Mouse (Mus musculus): Measurements from ENCODE around the gene Gm9376. TPM values are rescaled to one million over a fixed set of nuclear protein-coding genes. Genes with fewer than 3 reads are reported as not detected.

The Gm9376 gene
- polyA plus RNA-seq, 1 experiment from 2014 or later: not detected

- TF ChIP-seq CTCF (IDR thresholded peaks at IDR 0.05; ENCODE audit: low read depth) (no peak), EP300 (optimal IDR thresholded peaks at IDR 0.05) (no peak)
- no peaks in the 10 kb centered on the region for H3K9me3 ChIP-seq (ENCODE audit: control insufficient read depth, low read length)
- 67% methylated on average over 8 of the region's 8 CpGs for WGBS
- no peak overlapping the region for H3K9ac ChIP-seq (ENCODE audit: low read length)
- no peaks in the 10 kb centered on the region for H3K27me3 ChIP-seq (ENCODE audit: control insufficient read depth, insufficient read depth, low read length)
- no peak overlapping the region for H3K4me2 ChIP-seq (replicated peaks; ENCODE audit: low read depth)
- no peaks in the 10 kb centered on the region for H3K4me1 ChIP-seq (replicated peaks; ENCODE audit: control insufficient read depth, insufficient read depth)
- ATAC-seq (ENCODE audit: low FRiP score, low TSS enrichment) (no peak), DNase-seq (ENCODE audit: low spot score) (no peak)
- no peaks in the 10 kb centered on the region for H3K36me3 ChIP-seq (ENCODE audit: control insufficient read depth, insufficient read depth, low read length)
- no peak overlapping the region for H3K4me3 ChIP-seq (ENCODE audit: low read depth, low read length)
- peak overlapping the region; percentile 67 for H3K27ac ChIP-seq (replicated peaks)
Measured at GRCm38 (mm10) chr14:118307060-118307459, 40.3 kb downstream of the Gm9376 start.

- no peaks in the 10 kb centered on the region for H3K27me3 ChIP-seq (ENCODE audit: control insufficient read depth, insufficient read depth, low read length)
- no peak overlapping the region for H3K27ac ChIP-seq (replicated peaks)
- H3K9ac ChIP-seq (ENCODE audit: low read length): no peak overlapping the region
- ATAC-seq (ENCODE audit: low FRiP score, low TSS enrichment) (peak; percentile 65), DNase-seq (ENCODE audit: low spot score) (no peak)
- H3K4me2 ChIP-seq (replicated peaks; ENCODE audit: low read depth): no peak overlapping the region
- no peaks in the 10 kb centered on the region for H3K36me3 ChIP-seq (ENCODE audit: control insufficient read depth, insufficient read depth, low read length)
- H3K9me3 ChIP-seq (ENCODE audit: control insufficient read depth, low read length): no peaks in the 10 kb centered on the region
- no peak overlapping the region for H3K4me3 ChIP-seq (ENCODE audit: low read depth, low read length)
- H3K4me1 ChIP-seq (replicated peaks; ENCODE audit: control insufficient read depth, insufficient read depth): no peaks in the 10 kb centered on the region
- no peak for TF ChIP-seq CTCF (IDR thresholded peaks at IDR 0.05; ENCODE audit: low read depth)
- TF ChIP-seq EP300 (optimal IDR thresholded peaks at IDR 0.05): no peak
- 70% methylated on average over 8 of the region's 8 CpGs for WGBS
Measured at GRCm38 (mm10) chr14:118311703-118312102, 44.9 kb downstream of the Gm9376 start.

GRCm38 (mm10) chr14:118312664-118313063 lies 45.9 kb downstream of the Gm9376 start:
- ATAC-seq (ENCODE audit: low FRiP score, low TSS enrichment) (no peak), DNase-seq (ENCODE audit: low spot score) (no peak)
- H3K4me3 ChIP-seq (ENCODE audit: low read depth, low read length): no peak overlapping the region
- no peak overlapping the region for H3K4me2 ChIP-seq (replicated peaks; ENCODE audit: low read depth)
- no peaks in the 10 kb centered on the region for H3K9me3 ChIP-seq (ENCODE audit: control insufficient read depth, low read length)
- peak; percentile 27; the same call in 1 of the 2 replicates for TF ChIP-seq CTCF (IDR thresholded peaks at IDR 0.05; ENCODE audit: low read depth)
- TF ChIP-seq EP300 (optimal IDR thresholded peaks at IDR 0.05): no peak
- H3K27me3 ChIP-seq (ENCODE audit: control insufficient read depth, insufficient read depth, low read length): no peaks in the 10 kb centered on the region
- no peak overlapping the region for H3K27ac ChIP-seq (replicated peaks)
- WGBS: 93% methylated on average over 10 of the region's 10 CpGs
- H3K36me3 ChIP-seq (ENCODE audit: control insufficient read depth, insufficient read depth, low read length): no peaks in the 10 kb centered on the region
- H3K9ac ChIP-seq (ENCODE audit: low read length): no peak overlapping the region
- no peaks in the 10 kb centered on the region for H3K4me1 ChIP-seq (replicated peaks; ENCODE audit: control insufficient read depth, insufficient read depth)

- no peak overlapping the region for H3K4me3 ChIP-seq (ENCODE audit: low read depth, low read length)
- H3K36me3 ChIP-seq (ENCODE audit: control insufficient read depth, insufficient read depth, low read length): no peaks in the 10 kb centered on the region
- H3K27ac ChIP-seq (replicated peaks): no peak overlapping the region
- no peak overlapping the region for H3K9ac ChIP-seq (ENCODE audit: low read length)
- no peak for TF ChIP-seq CTCF (IDR thresholded peaks at IDR 0.05; ENCODE audit: low read depth)
- TF ChIP-seq EP300 (optimal IDR thresholded peaks at IDR 0.05): no peak
- no peaks in the 10 kb centered on the region for H3K4me1 ChIP-seq (replicated peaks; ENCODE audit: control insufficient read depth, insufficient read depth)
- H3K27me3 ChIP-seq (ENCODE audit: control insufficient read depth, insufficient read depth, low read length): no peaks in the 10 kb centered on the region
- DNase-seq (ENCODE audit: low spot score): no peak
- 91% methylated on average over 3 of the region's 3 CpGs for WGBS
- no peak for ATAC-seq (ENCODE audit: low FRiP score, low TSS enrichment)
- H3K9me3 ChIP-seq (ENCODE audit: control insufficient read depth, low read length): no peaks in the 10 kb centered on the region
- H3K4me2 ChIP-seq (replicated peaks; ENCODE audit: low read depth): no peak overlapping the region
Measured at GRCm38 (mm10) chr14:118313931-118314330, 47.2 kb downstream of the Gm9376 start.

- Histone ChIP-seq H3K4me2 (replicated peaks; ENCODE audit: low read depth) (no peak overlapping the region), H3K9me3 (ENCODE audit: control insufficient read depth, low read length) (no peaks in the 10 kb centered on the region), H3K27ac (replicated peaks) (no peak overlapping the region), H3K9ac (ENCODE audit: low read length) (no peak overlapping the region), H3K4me3 (ENCODE audit: low read depth, low read length) (no peak overlapping the region), H3K36me3 (ENCODE audit: control insufficient read depth, insufficient read depth, low read length) (no peaks in the 10 kb centered on the region), H3K27me3 (ENCODE audit: control insufficient read depth, insufficient read depth, low read length) (no peaks in the 10 kb centered on the region), H3K4me1 (replicated peaks; ENCODE audit: control insufficient read depth, insufficient read depth) (no peaks in the 10 kb centered on the region)
- whole genome bisulfite sequencing: 52% methylated on average over 9 of the region's 9 CpGs
- no peak for TF ChIP-seq CTCF (IDR thresholded peaks at IDR 0.05; ENCODE audit: low read depth)
- no peak for TF ChIP-seq EP300 (optimal IDR thresholded peaks at IDR 0.05)
- DNase-seq (ENCODE audit: low spot score) (no peak), ATAC-seq (ENCODE audit: low FRiP score, low TSS enrichment) (no peak)
Measured at GRCm38 (mm10) chr14:118317260-118317659, 50.5 kb downstream of the Gm9376 start.

Small RNA genes within 50 kb of the gene (microRNA-seq; reads per million reads assigned to microRNA genes)
- not detected for gene Mir6241

Other genes with a start within 250 kb of the Gm9376 start
- 0.27 and 0.41 TPM in 2 replicates for gene Dct, start 214.7 kb upstream of the Gm9376 start, polyA plus RNA-seq (2015; fragmentation: Nextera tagmentation; extraction: Ambion mirVana)
- gene Tgds, start 134.2 kb upstream of the Gm9376 start, polyA plus RNA-seq (2015; fragmentation: Nextera tagmentation; extraction: Ambion mirVana): 19.6 and 21.5 TPM in 2 replicates
- gene Gpr180, start 129.8 kb upstream of the Gm9376 start, polyA plus RNA-seq (2015; fragmentation: Nextera tagmentation; extraction: Ambion mirVana): 38.9 and 40.3 TPM in 2 replicates
- gene Sox21, start 29.9 kb upstream of the Gm9376 start, polyA plus RNA-seq (2015; fragmentation: Nextera tagmentation; extraction: Ambion mirVana): 6.8 and 7.9 TPM in 2 replicates